In genomic region chr12:102691180-102691579, GRCm38 (mm10) we compare ENCODE assay signal across 8 mouse cellular contexts. TPM values are rescaled to one million over a fixed set of nuclear protein-coding genes. Genes with fewer than 3 reads are reported as not detected.
DNase-seq lines count a peak whose midpoint lies in the region; ATAC-seq lines count a peak whose summit lies in the region.
"Had no signal": no experiment of that assay in that cellular context is flagged by ENCODE, and none has a peak within 500 bp of the region (broad histone marks: within the 10 kb centered on the region; RNA-seq: fewer than 3 reads in every experiment).

No protein-coding gene starts in this region.

- H3K4me1 ChIP-seq in liver, embryonic 16.5 days (ENCODE audit: control insufficient read depth, low read depth, low read length), result peaks cover 18% of the 10 kb centered on the region

- 63% methylated on average over 11 of the region's 11 CpGs for WGBS in liver, embryonic 16.5 days (ENCODE audit: insufficient replicate concordance)

- H3K4me3 ChIP-seq in liver, embryonic 16.5 days (ENCODE audit: low read depth, low read length), result no peak overlapping the region
- H3K4me3 ChIP-seq: midbrain, embryonic 12.5 days had no signal

- H3K9ac ChIP-seq in liver, embryonic 16.5 days (ENCODE audit: low read depth, low read length), result no peak overlapping the region
- H3K9ac ChIP-seq: midbrain, embryonic 12.5 days had no signal

- H3K9me3 ChIP-seq in liver, embryonic 16.5 days (replicated peaks; ENCODE audit: control insufficient read depth, low read length), result no peaks in the 10 kb centered on the region
- H3K9me3 ChIP-seq: midbrain, embryonic 12.5 days had no signal

- H3K27ac ChIP-seq in liver, embryonic 16.5 days (ENCODE audit: low read length), result peak overlapping the region; percentile 21
- H3K27ac ChIP-seq: midbrain, embryonic 12.5 days had no signal

- no peak for ATAC-seq in liver, embryonic 16.5 days (ENCODE audit: low read depth)

- peak; percentile 23 for DNase-seq in thymus, postnatal 4 days
- DNase-seq in thymus, postnatal 36 days, result no peak
- DNase-seq in kidney, adult 18-20 months, result peak; percentile 79
- no peak for DNase-seq in MN1 (ENCODE audit: low spot score)
- DNase-seq in thymus, postnatal 14 days, result no peak
- no peak for DNase-seq in layer of hippocampus, adult 9-10 months (ENCODE audit: low spot score)

- H3K4me2 ChIP-seq in liver, embryonic 16.5 days (ENCODE audit: low read depth, low read length), result peak overlapping the region; percentile 24; the same call in 1 of the 2 replicates
- H3K4me2 ChIP-seq: midbrain, embryonic 12.5 days had no signal

- H3K27me3 ChIP-seq in liver, embryonic 16.5 days (ENCODE audit: control insufficient read depth, insufficient read depth, low read depth, low read length), result no peaks in the 10 kb centered on the region
- H3K27me3 ChIP-seq: midbrain, embryonic 12.5 days had no signal

- no peaks in the 10 kb centered on the region for H3K36me3 ChIP-seq in liver, embryonic 16.5 days (ENCODE audit: control insufficient read depth, insufficient read depth)
- H3K36me3 ChIP-seq: midbrain, embryonic 12.5 days had no signal

RNA-seq across cellular contexts. Expression of gene Itpk1, which starts 13.6 kb away (rescaled TPM):
- 4.8 and 5.5 TPM in 2 replicates for polyA plus RNA-seq in liver, embryonic 16.5 days (2015; fragmentation: Nextera tagmentation; extraction: Ambion mirVana)

RNA-seq across cellular contexts. Expression of gene Moap1, which starts 52.3 kb away (rescaled TPM):
- 5.6 and 6.8 TPM in 2 replicates for polyA plus RNA-seq in liver, embryonic 16.5 days (2015; fragmentation: Nextera tagmentation; extraction: Ambion mirVana)

RNA-seq across cellular contexts. Expression of gene Tmem251, which starts 52.4 kb away (rescaled TPM):
- polyA plus RNA-seq in liver, embryonic 16.5 days (2015; fragmentation: Nextera tagmentation; extraction: Ambion mirVana), result 4.6 and 4.7 TPM in 2 replicates

Comparison
In these comparisons a context has a peak if more than half of its experiments do, and no peak if none do; other contexts are left out.
1. DNase-seq: peak in thymus, postnatal 4 days (single experiment) and kidney, adult 18-20 months (single experiment); none in thymus, postnatal 36 days (0 of 2), MN1 (single experiment), thymus, postnatal 14 days (single experiment) and layer of hippocampus, adult 9-10 months (single experiment).